Mouse (Mus musculus): ENCODE results near the gene Cdca7l. TPM values are rescaled to one million over a fixed set of nuclear protein-coding genes. Genes with fewer than 3 reads are reported as not detected.
A peak's percentile ranks its signal among the peaks of the same experiment; 100 is the strongest.
"Not testable (repeated sequence)": the region's sequence is repeated elsewhere in the genome, so short reads cannot be mapped to it uniquely, and the experiment has no call there.

The Cdca7l gene
- total RNA-seq (2021): not detected
- long read RNA-seq, experiment 1, partial matches to known transcripts: 0 of 1 reads
- long read RNA-seq, experiment 1, other reads (novel, unspliced or antisense): 1 of 1 reads
- long read RNA-seq, experiment 2: 0 reads

- intact Hi-C loops (cut with DNase I): not testable (repeated sequence)
Observed at GRCm38 (mm10) chr12:117803989-117804388, at the start of gene Cdca7l. Cdca7l (plus strand) TSS chr12:117804289.

GRCm38 (mm10) chr12:117756010-117756409 lies 48.1 kb upstream of the Cdca7l start:
- H3K4me3 ChIP-seq: no peak overlapping the region
- intact Hi-C loops (cut with DNase I): no loop called here
- DNase-seq: no peak
- no peak for TF ChIP-seq CTCF (IDR thresholded peaks at IDR 0.05)
- peak overlapping the region; percentile 28; the same call in 1 of the 2 replicates for H3K27ac ChIP-seq

More at GRCm38 (mm10) chr12:117803989-117804388, at the start of gene Cdca7l:
- not testable (repeated sequence) for H3K4me3 ChIP-seq, DNase-seq, H3K27ac ChIP-seq

GRCm38 (mm10) chr12:117760373-117760772 lies 43.7 kb upstream of the Cdca7l start:
- Histone ChIP-seq H3K4me3 (no peak overlapping the region), H3K27ac (0 out of 2 replicates have a peak overlapping the region, but pooled peaks have one; percentile 20)
- intact Hi-C loops (cut with DNase I): loop anchor here (5.0 kb wide), 1 partner anchor 98 kb away; no protein-coding TSS in a partner anchor
- TF ChIP-seq CTCF (IDR thresholded peaks at IDR 0.05): no peak
- no peak for DNase-seq

GRCm38 (mm10) chr12:117760846-117761245 lies 43.2 kb upstream of the Cdca7l start:
- Histone ChIP-seq H3K4me3 (no peak overlapping the region), H3K27ac (peak overlapping the region; percentile 20; the same call in 1 of the 2 replicates)
- intact Hi-C loops (cut with DNase I): loop anchor here (5.0 kb wide), 1 partner anchor 99 kb away; no protein-coding TSS in a partner anchor
- DNase-seq: no peak
- no peak for TF ChIP-seq CTCF (IDR thresholded peaks at IDR 0.05)

GRCm38 (mm10) chr12:117761698-117762097 lies 42.4 kb upstream of the Cdca7l start:
- intact Hi-C loops (cut with DNase I): loop anchor here (5.0 kb wide), 1 partner anchor 99 kb away; no protein-coding TSS in a partner anchor
- H3K4me3 ChIP-seq: no peak overlapping the region
- DNase-seq: no peak
- H3K27ac ChIP-seq: peak overlapping the region; percentile 31; the same call in 1 of the 2 replicates
- TF ChIP-seq CTCF (IDR thresholded peaks at IDR 0.05): no peak

GRCm38 (mm10) chr12:117763247-117763646 lies 40.8 kb upstream of the Cdca7l start:
- no peak for TF ChIP-seq CTCF (IDR thresholded peaks at IDR 0.05)
- intact Hi-C loops (cut with DNase I): loop anchor here (5.0 kb wide), 1 partner anchor 101 kb away; no protein-coding TSS in a partner anchor
- Histone ChIP-seq H3K27ac (peak overlapping the region; percentile 74), H3K4me3 (no peak overlapping the region)
- peak; percentile 25 for DNase-seq

- peak; percentile 88 for TF ChIP-seq CTCF (IDR thresholded peaks at IDR 0.05)
- DNase-seq: peak; percentile 52
- Histone ChIP-seq H3K4me3 (no peak overlapping the region), H3K27ac (no peak overlapping the region)
- intact Hi-C loops (cut with DNase I): loop anchor here (1.0 to 5.0 kb wide), 6 partner anchors 103 to 380 kb away; no protein-coding TSS in a partner anchor
Observed at GRCm38 (mm10) chr12:117764839-117765238, 39.2 kb upstream of the Cdca7l start.

- Histone ChIP-seq H3K27ac (no peak overlapping the region), H3K4me3 (no peak overlapping the region)
- intact Hi-C loops (cut with DNase I): no loop called here
- peak; percentile 69 for DNase-seq
- TF ChIP-seq CTCF (IDR thresholded peaks at IDR 0.05): peak; percentile 92
Observed at GRCm38 (mm10) chr12:117769113-117769512, 35.0 kb upstream of the Cdca7l start.

GRCm38 (mm10) chr12:117770211-117770610 lies 33.9 kb upstream of the Cdca7l start:
- intact Hi-C loops (cut with DNase I): no loop called here

GRCm38 (mm10) chr12:117771156-117771555 lies 32.9 kb upstream of the Cdca7l start:
- TF ChIP-seq CTCF (IDR thresholded peaks at IDR 0.05): no peak
- intact Hi-C loops (cut with DNase I): no loop called here
- no peak for DNase-seq
- H3K4me3 ChIP-seq: no peak overlapping the region
- H3K27ac ChIP-seq: no peak overlapping the region

More at GRCm38 (mm10) chr12:117770211-117770610, 33.9 kb upstream of the Cdca7l start:
- DNase-seq: no peak
- TF ChIP-seq CTCF (IDR thresholded peaks at IDR 0.05): no peak
- H3K27ac ChIP-seq: no peak overlapping the region
- H3K4me3 ChIP-seq: no peak overlapping the region

GRCm38 (mm10) chr12:117772638-117773037 lies 31.5 kb upstream of the Cdca7l start:
- H3K4me3 ChIP-seq: no peak overlapping the region
- TF ChIP-seq CTCF (IDR thresholded peaks at IDR 0.05): peak; percentile 63
- peak; percentile 27 for DNase-seq
- no peak overlapping the region for H3K27ac ChIP-seq
- intact Hi-C loops (cut with DNase I): no loop called here

- Histone ChIP-seq H3K27ac (no peak overlapping the region), H3K4me3 (no peak overlapping the region)
- DNase-seq: no peak
- intact Hi-C loops (cut with DNase I): no loop called here
- no peak for TF ChIP-seq CTCF (IDR thresholded peaks at IDR 0.05)
Observed at GRCm38 (mm10) chr12:117776841-117777240, 27.2 kb upstream of the Cdca7l start.

GRCm38 (mm10) chr12:117781360-117781759 lies 22.7 kb upstream of the Cdca7l start:
- DNase-seq: no peak
- Histone ChIP-seq H3K4me3 (no peak overlapping the region), H3K27ac (no peak overlapping the region)
- no peak for TF ChIP-seq CTCF (IDR thresholded peaks at IDR 0.05)
- intact Hi-C loops (cut with DNase I): no loop called here

GRCm38 (mm10) chr12:117783426-117783825 lies 20.7 kb upstream of the Cdca7l start:
- no peak for DNase-seq
- no peak overlapping the region for H3K27ac ChIP-seq
- no peak for TF ChIP-seq CTCF (IDR thresholded peaks at IDR 0.05)
- no peak overlapping the region for H3K4me3 ChIP-seq
- intact Hi-C loops (cut with DNase I): no loop called here
